In the genomic region with DNA sequence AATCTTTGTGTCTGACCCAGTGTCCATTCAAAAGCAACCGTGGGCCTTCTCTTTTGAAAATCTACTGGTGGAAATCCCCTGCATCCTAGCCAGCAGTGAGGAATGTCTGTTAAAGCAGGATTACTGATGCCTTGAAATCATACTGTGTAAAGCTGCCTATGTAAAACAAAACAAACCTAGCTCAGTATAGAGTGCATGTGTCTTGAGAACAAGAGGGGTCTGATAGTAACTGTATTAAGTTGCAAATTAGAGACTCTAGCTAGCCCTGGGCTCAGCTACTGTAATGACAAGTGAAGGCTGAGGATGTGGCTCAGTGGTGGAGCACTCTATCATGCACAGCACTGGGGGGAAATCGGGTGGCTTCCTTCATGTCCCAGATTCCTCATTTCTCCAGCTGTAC, we compare ENCODE assay signal across 22 mouse cellular contexts. TPM values are rescaled to one million over a fixed set of nuclear protein-coding genes. Genes with fewer than 3 reads are reported as not detected.
DNase-seq lines count a peak whose midpoint lies in the region; ATAC-seq and TF ChIP-seq lines count a peak whose summit lies in the region.
"Had no signal": no experiment of that assay in that cellular context is flagged by ENCODE, and none has a peak within 500 bp of the region (broad histone marks: within the 10 kb centered on the region; RNA-seq: fewer than 3 reads in every experiment).

No protein-coding gene starts in this region.

- H3K4me3 ChIP-seq in intestine, embryonic 14.5 days (ENCODE audit: low read depth, low read length) = no peak overlapping the region
- no peak overlapping the region for H3K4me3 ChIP-seq in intestine, embryonic 16.5 days (ENCODE audit: low read length)
- H3K4me3 ChIP-seq in stomach, embryonic 14.5 days (ENCODE audit: low read depth, low read length) = no peak overlapping the region
- H3K4me3 ChIP-seq in stomach, postnatal 0 days (ENCODE audit: low read depth, low read length) = no peak overlapping the region
- H3K4me3 ChIP-seq in forebrain, embryonic 13.5 days = no peak overlapping the region
- H3K4me3 ChIP-seq: heart, embryonic 13.5 days; limb, embryonic 13.5 days; liver, embryonic 15.5 days; myocyte; neural tube, embryonic 15.5 days had no signal

- H3K27me3 ChIP-seq in intestine, embryonic 14.5 days (replicated peaks; ENCODE audit: control insufficient read depth, insufficient read depth, low read length) = no peaks in the 10 kb centered on the region
- H3K27me3 ChIP-seq in intestine, embryonic 16.5 days (replicated peaks; ENCODE audit: control insufficient read depth, insufficient read depth, low read length) = no peaks in the 10 kb centered on the region
- no peaks in the 10 kb centered on the region for H3K27me3 ChIP-seq in stomach, embryonic 14.5 days (ENCODE audit: control insufficient read depth, insufficient read depth, low read length)
- H3K27me3 ChIP-seq in stomach, postnatal 0 days (ENCODE audit: control insufficient read depth, insufficient read depth, low read length) = no peaks in the 10 kb centered on the region
- no peaks in the 10 kb centered on the region for H3K27me3 ChIP-seq in forebrain, embryonic 13.5 days
- H3K27me3 ChIP-seq: heart, embryonic 13.5 days; limb, embryonic 13.5 days; liver, embryonic 15.5 days; neural tube, embryonic 15.5 days had no signal

- 44% methylated on average over 2 of the region's 2 CpGs for WGBS in intestine, embryonic 14.5 days
- 49% methylated on average over 2 of the region's 2 CpGs for WGBS in intestine, embryonic 16.5 days
- 39% methylated on average over 2 of the region's 2 CpGs for WGBS in stomach, embryonic 14.5 days
- WGBS in stomach, postnatal 0 days = 40% methylated on average over 2 of the region's 2 CpGs
- 19% methylated on average over 2 of the region's 2 CpGs for WGBS in forebrain, embryonic 13.5 days

- H3K9ac ChIP-seq in intestine, embryonic 14.5 days (ENCODE audit: low read length) = no peak overlapping the region
- no peak overlapping the region for H3K9ac ChIP-seq in intestine, embryonic 16.5 days (ENCODE audit: low read depth, low read length)
- H3K9ac ChIP-seq in stomach, embryonic 14.5 days (replicated peaks; ENCODE audit: low read depth, low read length) = no peak overlapping the region
- no peak overlapping the region for H3K9ac ChIP-seq in stomach, postnatal 0 days (ENCODE audit: low read length)
- H3K9ac ChIP-seq in forebrain, embryonic 13.5 days = no peak overlapping the region
- H3K9ac ChIP-seq: heart, embryonic 13.5 days; limb, embryonic 13.5 days; liver, embryonic 15.5 days; neural tube, embryonic 15.5 days had no signal

- no peak for ATAC-seq in intestine, embryonic 14.5 days (replicated peaks; ENCODE audit: low FRiP score, low TSS enrichment, low read depth)
- no peak for ATAC-seq in intestine, embryonic 16.5 days
- no peak for ATAC-seq in stomach, embryonic 14.5 days (ENCODE audit: insufficient number of reproducible peaks, insufficient read depth, low FRiP score, low read depth)
- ATAC-seq in stomach, postnatal 0 days (ENCODE audit: low FRiP score, low TSS enrichment) = no peak
- peak; percentile 61; the same call in 1 of the 2 replicates for ATAC-seq in forebrain, embryonic 13.5 days
- ATAC-seq in megakaryocyte, adult 5-6 weeks (ENCODE audit: poor library complexity, severe bottlenecking) = no peak
- ATAC-seq: hindbrain, postnatal 0 days; lung, postnatal 0 days had no signal

- TF ChIP-seq CTCF in stomach, postnatal 0 days (IDR thresholded peaks at IDR 0.05; ENCODE audit: low read depth) = no peak

- peaks cover 15% of the 10 kb centered on the region for H3K4me1 ChIP-seq in intestine, embryonic 14.5 days (replicated peaks; ENCODE audit: control insufficient read depth, insufficient read depth, low read length)
- peaks cover 10% of the 10 kb centered on the region; the same call in 1 of the 2 replicates for H3K4me1 ChIP-seq in intestine, embryonic 16.5 days (ENCODE audit: control insufficient read depth, insufficient read depth, low read length)
- peaks cover 15% of the 10 kb centered on the region for H3K4me1 ChIP-seq in stomach, embryonic 14.5 days (ENCODE audit: control insufficient read depth, insufficient read depth, low read length)
- no peaks in the 10 kb centered on the region for H3K4me1 ChIP-seq in stomach, postnatal 0 days (replicated peaks; ENCODE audit: control insufficient read depth, insufficient read depth)
- H3K4me1 ChIP-seq in forebrain, embryonic 13.5 days = peaks cover 23% of the 10 kb centered on the region
- H3K4me1 ChIP-seq: liver, embryonic 15.5 days had no signal

- H3K27ac ChIP-seq in intestine, embryonic 14.5 days (ENCODE audit: low read depth) = peak overlapping the region; percentile 85
- H3K27ac ChIP-seq in intestine, embryonic 16.5 days (ENCODE audit: low read length) = no peak overlapping the region
- peak overlapping the region; percentile 55; the same call in 1 of the 2 replicates for H3K27ac ChIP-seq in stomach, embryonic 14.5 days (ENCODE audit: low read length)
- no peak overlapping the region for H3K27ac ChIP-seq in stomach, postnatal 0 days (replicated peaks)
- H3K27ac ChIP-seq in forebrain, embryonic 13.5 days = peak overlapping the region; percentile 35; the same call in 1 of the 2 replicates
- H3K27ac ChIP-seq: heart, embryonic 13.5 days; hindbrain, postnatal 0 days; liver, embryonic 15.5 days; neural tube, embryonic 15.5 days had no signal

- DNase-seq in intestine, embryonic 14.5 days (ENCODE audit: low spot score) = no peak
- no peak for DNase-seq in stomach, postnatal 0 days (ENCODE audit: low spot score)
- no peak for DNase-seq in testis, postnatal 10 days (ENCODE audit: low spot score)
- DNase-seq: adrenal gland, postnatal 36 days; cerebellum, adult 9-10 months; heart, postnatal 36 days; kidney, postnatal 14 days; thymus, adult 2 months had no signal

- H3K4me2 ChIP-seq in intestine, embryonic 14.5 days (ENCODE audit: low read length) = no peak overlapping the region
- no peak overlapping the region for H3K4me2 ChIP-seq in intestine, embryonic 16.5 days (ENCODE audit: low read depth, low read length)
- no peak overlapping the region for H3K4me2 ChIP-seq in stomach, embryonic 14.5 days (replicated peaks; ENCODE audit: low read depth, low read length)
- H3K4me2 ChIP-seq in stomach, postnatal 0 days (replicated peaks; ENCODE audit: low read depth) = no peak overlapping the region
- H3K4me2 ChIP-seq in forebrain, embryonic 13.5 days = no peak overlapping the region
- H3K4me2 ChIP-seq: heart, embryonic 13.5 days; limb, embryonic 13.5 days; liver, embryonic 15.5 days; neural tube, embryonic 15.5 days had no signal

- no peaks in the 10 kb centered on the region for H3K36me3 ChIP-seq in intestine, embryonic 14.5 days (ENCODE audit: control insufficient read depth, insufficient read depth, low read length)
- H3K36me3 ChIP-seq in intestine, embryonic 16.5 days (ENCODE audit: control insufficient read depth, insufficient read depth, low read length) = no peaks in the 10 kb centered on the region
- H3K36me3 ChIP-seq in stomach, embryonic 14.5 days (ENCODE audit: control insufficient read depth, insufficient read depth, low read length) = no peaks in the 10 kb centered on the region
- H3K36me3 ChIP-seq in stomach, postnatal 0 days (ENCODE audit: control insufficient read depth, insufficient read depth, low read length) = no peaks in the 10 kb centered on the region
- no peaks in the 10 kb centered on the region for H3K36me3 ChIP-seq in forebrain, embryonic 13.5 days (ENCODE audit: poor library complexity, severe bottlenecking)
- H3K36me3 ChIP-seq: heart, embryonic 13.5 days; limb, embryonic 13.5 days; liver, embryonic 15.5 days; neural tube, embryonic 15.5 days had no signal

- H3K9me3 ChIP-seq in intestine, embryonic 14.5 days (ENCODE audit: control insufficient read depth, low read length) = no peaks in the 10 kb centered on the region
- H3K9me3 ChIP-seq in intestine, embryonic 16.5 days (ENCODE audit: control insufficient read depth, low read length) = no peaks in the 10 kb centered on the region
- no peaks in the 10 kb centered on the region for H3K9me3 ChIP-seq in stomach, embryonic 14.5 days (ENCODE audit: control insufficient read depth, low read depth, low read length)
- H3K9me3 ChIP-seq in stomach, postnatal 0 days (ENCODE audit: control insufficient read depth, low read length) = no peaks in the 10 kb centered on the region
- H3K9me3 ChIP-seq in forebrain, embryonic 13.5 days (replicated peaks) = no peaks in the 10 kb centered on the region
- H3K9me3 ChIP-seq: heart, embryonic 13.5 days; limb, embryonic 13.5 days; liver, embryonic 15.5 days; neural tube, embryonic 15.5 days had no signal

- no peak for TF ChIP-seq EP300 in stomach, postnatal 0 days (optimal IDR thresholded peaks at IDR 0.05)

RNA-seq across cellular contexts. Expression of gene Adamts20, which starts 22.2 kb away (rescaled TPM):
- 3.9 and 4.6 TPM in 2 replicates for polyA plus RNA-seq in intestine, embryonic 14.5 days (2014; fragmentation: Nextera tagmentation; extraction: Ambion mirVana)
- polyA plus RNA-seq in intestine, embryonic 16.5 days (2015; fragmentation: Nextera tagmentation; extraction: Ambion mirVana) = 1.3 and 1.6 TPM in 2 replicates
- 5.4 and 5.7 TPM in 2 replicates for polyA plus RNA-seq in stomach, embryonic 14.5 days (2014; fragmentation: Nextera tagmentation; extraction: Ambion mirVana)
- polyA plus RNA-seq in stomach, postnatal 0 days (2015; fragmentation: Nextera tagmentation; extraction: Ambion mirVana) = 0.40 and 0.64 TPM in 2 replicates
- polyA plus RNA-seq in forebrain, embryonic 13.5 days (2015; fragmentation: Nextera tagmentation; extraction: Ambion mirVana) = 3.4 and 4.9 TPM in 2 replicates
- not detected in 2 replicates for total RNA-seq in megakaryocyte, adult 5-6 weeks (2015)
- total RNA-seq in megakaryocyte, adult 5-6 weeks (2017) = not detected in 2 replicates
- total RNA-seq: granulocyte monocyte progenitor cell, adult 5-6 weeks; megakaryocyte progenitor cell, adult 5-6 weeks had no signal
- polyA plus RNA-seq: C2C12, myocyte had no signal

Comparison
In these comparisons a context has a peak if more than half of its experiments do, and no peak if none do; other contexts are left out.
1. H3K27ac ChIP-seq: peak in intestine, embryonic 14.5 days (single experiment), stomach, embryonic 14.5 days (single experiment) and forebrain, embryonic 13.5 days (single experiment); none in intestine, embryonic 16.5 days (single experiment) and stomach, postnatal 0 days (single experiment).